Mouse (Mus musculus) midbrain, postnatal 0 days (tissue): ENCODE measurements around the gene Pdlim5. TPM values are rescaled to one million over a fixed set of nuclear protein-coding genes. Genes with fewer than 3 reads are reported as not detected.

ENCODE experiments used
- ATAC-seq: fragments of 200-750 bp; cut with Nextera tagmentation; 2 replicates; pipeline ENCODE4 v1.8.0; 2017; ENCODE audit warnings: moderate number of reproducible peaks, mild to moderate bottlenecking, moderate TSS enrichment, moderate library complexity; ENCODE audit not compliant: low FRiP score
- DNase-seq: peaks from one replicate; pipeline ENCODE4 v3.0.0-alpha.2; 2015; ENCODE audit warnings: low spot score
- H3K27ac ChIP-seq: fragments of 300-500 bp; sonication (generic); 2 replicates; pipeline ENCODE4 v1.5.1; 2014; ENCODE audit warnings: low read depth, mild to moderate bottlenecking, low read length, mixed read lengths
- H3K27me3 ChIP-seq: fragments of 300-500 bp; sonication (generic); 2 replicates; pipeline ENCODE4 v1.6.1; 2014; ENCODE audit warnings: low read length, control low read depth, mixed read lengths; ENCODE audit not compliant: insufficient read depth
- H3K36me3 ChIP-seq: fragments of 300-500 bp; sonication (generic); 2 replicates; pipeline ENCODE4 v1.6.1; 2014; ENCODE audit warnings: low read length, control low read depth, mixed read lengths; ENCODE audit not compliant: insufficient read depth
- H3K4me1 ChIP-seq: fragments of 300-500 bp; sonication (generic); 2 replicates; pipeline ENCODE4 v1.6.1; 2014; ENCODE audit warnings: mild to moderate bottlenecking, control low read depth, antibody characterized with exemption, low read length, mixed read lengths; ENCODE audit not compliant: insufficient read depth
- H3K4me2 ChIP-seq: fragments of 300-500 bp; sonication (generic); 2 replicates; pipeline ENCODE4 v1.6.1; 2014; ENCODE audit warnings: low read depth, mild to moderate bottlenecking, low read length, mixed read lengths; ENCODE audit not compliant: poor library complexity, severe bottlenecking
- H3K4me3 ChIP-seq: fragments of 300-500 bp; sonication (generic); 2 replicates; pipeline ENCODE4 v1.5.1; 2014; ENCODE audit warnings: low read depth, mild to moderate bottlenecking, low read length, moderate library complexity
- H3K9ac ChIP-seq: fragments of 300-500 bp; sonication (generic); replicated peaks from 2 replicates; pipeline ENCODE4 v1.6.1; 2014; ENCODE audit warnings: mild to moderate bottlenecking, low read length, moderate library complexity, mixed read lengths; ENCODE audit not compliant: poor library complexity, severe bottlenecking
- H3K9me3 ChIP-seq: fragments of 300-500 bp; sonication (generic); 2 replicates; pipeline ENCODE4 v1.6.1; 2016; ENCODE audit warnings: low read length, control low read depth
- CTCF ChIP-seq: IDR thresholded peaks from 2 replicates; pipeline ENCODE4 v1.5.1; 2016; ENCODE audit warnings: antibody characterized with exemption, mild to moderate bottlenecking
- WGBS: fragments of 180-500 bp; shearing (Covaris S2); extraction: QIAGEN DNeasy Blood & Tissue Kit; methylation state at CpG from one replicate; pipeline ENCODE4 v1.1.7; 2014; 5-methylcytosine and 5-hydroxymethylcytosine counted together
- polyA plus RNA-seq: library from polyadenylated mRNA; unstranded; fragments of >200 nt; fragmentation: Nextera tagmentation; extraction: Ambion mirVana; gene quantifications from 2 replicates; pipeline ENCODE4 v1.2.1, GENCODE M21; 2015
- total RNA-seq: library from RNA; depleted of rRNA; stranded (reverse); fragments of >200 nt; gene quantifications from 2 replicates; pipeline ENCODE4 v1.2.3, GENCODE M21; 2014

The Pdlim5 gene
- total and polyA plus RNA-seq, 2 experiments from 2014 or later = 13.7 to 28.1 TPM

- no peak overlapping the region for H3K27ac ChIP-seq
- no peak for TF ChIP-seq CTCF
These were observed 84.4 kb downstream of the Pdlim5 start for GRCm38 (mm10) chr3:142311075-142311474.

GRCm38 (mm10) chr3:142310446-142310845 is 85.0 kb downstream of the Pdlim5 start:
- H3K4me2 ChIP-seq = peak overlapping the region; percentile 9; the same call in 1 of the 2 replicates
- peak; percentile 82 for ATAC-seq
- 12% methylated on average over 2 of the region's 2 CpGs for WGBS

More at GRCm38 (mm10) chr3:142311075-142311474, 84.4 kb downstream of the Pdlim5 start:
- 38% methylated on average over 2 of the region's 2 CpGs for WGBS
- Histone ChIP-seq H3K9ac (no peak overlapping the region), H3K4me1 (no peaks in the 10 kb centered on the region), H3K4me3 (no peak overlapping the region), H3K27me3 (no peaks in the 10 kb centered on the region), H3K4me2 (no peak overlapping the region), H3K36me3 (no peaks in the 10 kb centered on the region), H3K9me3 (no peaks in the 10 kb centered on the region)
- DNase-seq = peak; percentile 67
- ATAC-seq = peak; percentile 76; the same call in 1 of the 2 replicates

GRCm38 (mm10) chr3:142295287-142295676 is 100.2 kb downstream of the Pdlim5 start:
- WGBS = 82% methylated on average over 7 of the region's 7 CpGs
- H3K36me3 ChIP-seq = no peaks in the 10 kb centered on the region
- H3K9me3 ChIP-seq = no peaks in the 10 kb centered on the region
- ATAC-seq = no peak
- H3K27me3 ChIP-seq = no peaks in the 10 kb centered on the region
- no peak overlapping the region for H3K4me2 ChIP-seq
- H3K9ac ChIP-seq = no peak overlapping the region
- TF ChIP-seq CTCF = no peak
- no peak overlapping the region for H3K4me3 ChIP-seq
- no peak overlapping the region for H3K27ac ChIP-seq
- DNase-seq = no peak
- H3K4me1 ChIP-seq = no peaks in the 10 kb centered on the region

More at GRCm38 (mm10) chr3:142310446-142310845, 85.0 kb downstream of the Pdlim5 start:
- no peak for TF ChIP-seq CTCF
- no peak overlapping the region for H3K27ac ChIP-seq
- no peak overlapping the region for H3K9ac ChIP-seq
- H3K27me3 ChIP-seq = no peaks in the 10 kb centered on the region
- H3K9me3 ChIP-seq = no peaks in the 10 kb centered on the region
- no peaks in the 10 kb centered on the region for H3K4me1 ChIP-seq
- DNase-seq = peak; percentile 71
- no peak overlapping the region for H3K4me3 ChIP-seq
- no peaks in the 10 kb centered on the region for H3K36me3 ChIP-seq

- Histone ChIP-seq H3K4me1 (no peaks in the 10 kb centered on the region), H3K9ac (no peak overlapping the region), H3K4me2 (no peak overlapping the region), H3K36me3 (no peaks in the 10 kb centered on the region), H3K9me3 (no peaks in the 10 kb centered on the region), H3K27me3 (no peaks in the 10 kb centered on the region), H3K4me3 (no peak overlapping the region), H3K27ac (no peak overlapping the region)
- ATAC-seq (peak; percentile 71), DNase-seq (peak; percentile 89)
- TF ChIP-seq CTCF = peak; percentile 91
- WGBS = 25% methylated on average over 7 of the region's 7 CpGs
These were observed 100.7 kb downstream of the Pdlim5 start for GRCm38 (mm10) chr3:142294616-142295286.

- no peaks in the 10 kb centered on the region for H3K9me3 ChIP-seq
- H3K4me3 ChIP-seq = no peak overlapping the region
- H3K4me2 ChIP-seq = no peak overlapping the region
- H3K4me1 ChIP-seq = no peaks in the 10 kb centered on the region
- no peaks in the 10 kb centered on the region for H3K27me3 ChIP-seq
- no peak overlapping the region for H3K27ac ChIP-seq
- H3K9ac ChIP-seq = no peak overlapping the region
- no peak for TF ChIP-seq CTCF
- H3K36me3 ChIP-seq = no peaks in the 10 kb centered on the region
- ATAC-seq (no peak), DNase-seq (no peak)
- 82% methylated on average over 7 of the region's 7 CpGs for WGBS
These were observed 101.9 kb downstream of the Pdlim5 start for GRCm38 (mm10) chr3:142293561-142293960.

- Histone ChIP-seq H3K27ac (no peak overlapping the region), H3K4me1 (no peaks in the 10 kb centered on the region), H3K27me3 (no peaks in the 10 kb centered on the region), H3K9ac (no peak overlapping the region), H3K4me3 (no peak overlapping the region), H3K9me3 (no peaks in the 10 kb centered on the region), H3K4me2 (0 out of 2 replicates have a peak overlapping the region, but pooled peaks have one; percentile 13), H3K36me3 (no peaks in the 10 kb centered on the region)
- WGBS = 41% methylated on average over 9 of the region's 9 CpGs
- peak; percentile 85 for TF ChIP-seq CTCF
- ATAC-seq (peak; percentile 71), DNase-seq (peak; percentile 86)
These were observed 112.8 kb downstream of the Pdlim5 start for GRCm38 (mm10) chr3:142282706-142283105.
